Mouse (Mus musculus) kidney, postnatal 0 days (tissue): ENCODE results near the gene Alpl. TPM values are rescaled to one million over a fixed set of nuclear protein-coding genes. Genes with fewer than 3 reads are reported as not detected.

Source experiments
- ATAC-seq: fragments of 200-750 bp; cut with Nextera tagmentation; replicated peaks from 2 replicates; pipeline ENCODE4 v1.8.0; 2017; ENCODE audit warnings: low read depth, moderate number of reproducible peaks, moderate TSS enrichment, moderate library complexity; ENCODE audit not compliant: low FRiP score
- DNase-seq: peaks from one replicate; pipeline ENCODE4 v3.0.0-alpha.2; 2016; ENCODE audit warnings: low spot score
- H3K27ac ChIP-seq: fragments of 300-500 bp; sonication (generic); 2 replicates; pipeline ENCODE4 v1.5.1; 2014; ENCODE audit warnings: mild to moderate bottlenecking
- H3K27me3 ChIP-seq: fragments of 300-500 bp; sonication (generic); 2 replicates; pipeline ENCODE4 v1.6.1; 2014; ENCODE audit warnings: low read length, mixed read lengths; ENCODE audit not compliant: insufficient read depth
- H3K36me3 ChIP-seq: fragments of 300-500 bp; sonication (generic); 2 replicates; pipeline ENCODE4 v1.6.1; 2014; ENCODE audit warnings: low read length, mixed read lengths; ENCODE audit not compliant: insufficient read depth
- H3K4me1 ChIP-seq: fragments of 300-500 bp; sonication (generic); replicated peaks from 2 replicates; pipeline ENCODE4 v1.6.1; 2014; ENCODE audit warnings: antibody characterized with exemption, low read length, mixed read lengths; ENCODE audit not compliant: insufficient read depth
- H3K4me2 ChIP-seq: fragments of 300-500 bp; sonication (generic); 2 replicates; pipeline ENCODE4 v1.6.1; 2014; ENCODE audit warnings: mild to moderate bottlenecking, low read length, moderate library complexity, mixed read lengths
- H3K4me3 ChIP-seq: fragments of 300-500 bp; sonication (generic); replicated peaks from 2 replicates; pipeline ENCODE4 v1.5.1; 2014; ENCODE audit warnings: low read depth, low read length
- H3K9ac ChIP-seq: fragments of 300-500 bp; sonication (generic); 2 replicates; pipeline ENCODE4 v1.6.1; 2014; ENCODE audit warnings: low read depth, low read length
- H3K9me3 ChIP-seq: fragments of 300-500 bp; sonication (generic); replicated peaks from 2 replicates; pipeline ENCODE4 v1.6.1; 2016; ENCODE audit warnings: low read length, inconsistent platforms, mixed read lengths
- CTCF ChIP-seq: IDR thresholded peaks from 2 replicates; pipeline ENCODE4 v1.5.1; 2016; ENCODE audit warnings: antibody characterized with exemption, low read depth, mild to moderate bottlenecking, moderate library complexity
- WGBS: fragments of 180-500 bp; shearing (Covaris S2); extraction: QIAGEN DNeasy Blood & Tissue Kit; methylation state at CpG from one replicate; pipeline ENCODE4 v1.1.7; 2014; 5-methylcytosine and 5-hydroxymethylcytosine counted together
- polyA plus RNA-seq: library from polyadenylated mRNA; unstranded; fragments of >200 nt; fragmentation: Nextera tagmentation; extraction: Ambion mirVana; gene quantifications from 2 replicates; pipeline ENCODE4 v1.2.1, GENCODE M21; 2015

Gene Alpl
- polyA plus RNA-seq, 1 experiment from 2014 or later, result 34.3 TPM

DNA sequence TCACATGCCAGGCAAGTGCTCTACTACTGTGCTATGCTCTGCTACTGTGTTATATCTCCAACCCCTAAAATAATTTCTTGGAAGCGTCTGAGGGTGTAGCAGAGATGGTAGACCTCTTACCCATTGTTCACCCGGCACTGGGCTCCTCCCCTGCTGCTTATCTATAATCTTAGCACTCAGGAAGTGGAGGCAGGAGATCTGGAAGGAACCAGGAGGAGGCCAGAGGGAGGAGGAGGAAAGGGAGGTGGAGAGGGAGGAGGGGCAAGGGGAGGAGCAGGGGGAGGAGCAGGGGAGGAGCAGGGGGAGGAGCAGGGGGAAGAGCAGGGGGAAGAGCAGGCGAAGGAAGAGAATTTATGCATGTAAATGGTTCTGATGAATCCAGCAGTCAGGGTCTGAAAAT is 24.5 kb upstream of the Alpl start:
- 58% methylated on average over 3 of the region's 3 CpGs for WGBS
- no peak overlapping the region for H3K4me3 ChIP-seq
- DNase-seq (no peak), ATAC-seq (no peak)
- no peaks in the 10 kb centered on the region for H3K9me3 ChIP-seq
- no peak for TF ChIP-seq CTCF
- no peaks in the 10 kb centered on the region for H3K36me3 ChIP-seq
- H3K27me3 ChIP-seq, result no peaks in the 10 kb centered on the region
- H3K4me1 ChIP-seq, result no peaks in the 10 kb centered on the region
- no peak overlapping the region for H3K4me2 ChIP-seq
- no peak overlapping the region for H3K27ac ChIP-seq
- no peak overlapping the region for H3K9ac ChIP-seq

DNA sequence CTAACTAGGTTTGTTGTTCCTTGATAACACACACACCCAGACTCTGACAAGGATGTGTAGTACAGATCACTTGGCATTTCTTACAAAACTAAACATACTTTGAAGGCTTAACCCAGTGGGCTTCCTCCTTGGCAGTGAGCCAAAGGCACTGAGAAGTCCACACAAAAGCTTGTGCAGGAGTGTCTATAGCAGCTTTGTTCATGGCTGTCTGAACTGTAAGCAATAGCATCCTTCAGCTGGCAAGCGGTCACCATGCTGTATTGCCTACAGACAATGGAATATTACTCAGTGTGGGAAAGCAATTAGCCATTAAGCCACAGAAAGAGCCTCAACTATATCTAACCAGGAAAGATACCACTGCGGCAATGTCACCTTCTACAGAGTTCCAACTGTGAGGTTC is 23.3 kb upstream of the Alpl start:
- Histone ChIP-seq H3K4me2 (no peak overlapping the region), H3K9ac (no peak overlapping the region), H3K36me3 (no peaks in the 10 kb centered on the region), H3K27ac (no peak overlapping the region), H3K27me3 (no peaks in the 10 kb centered on the region), H3K9me3 (no peaks in the 10 kb centered on the region), H3K4me3 (no peak overlapping the region), H3K4me1 (no peaks in the 10 kb centered on the region)
- DNase-seq (no peak), ATAC-seq (no peak)
- 94% methylated on average over 2 of the region's 2 CpGs for WGBS
- no peak for TF ChIP-seq CTCF

GRCm38 (mm10) chr4:137818341-137818740 is 22.2 kb upstream of the Alpl start:
- no peak for ATAC-seq
- DNase-seq, result no peak

DNA sequence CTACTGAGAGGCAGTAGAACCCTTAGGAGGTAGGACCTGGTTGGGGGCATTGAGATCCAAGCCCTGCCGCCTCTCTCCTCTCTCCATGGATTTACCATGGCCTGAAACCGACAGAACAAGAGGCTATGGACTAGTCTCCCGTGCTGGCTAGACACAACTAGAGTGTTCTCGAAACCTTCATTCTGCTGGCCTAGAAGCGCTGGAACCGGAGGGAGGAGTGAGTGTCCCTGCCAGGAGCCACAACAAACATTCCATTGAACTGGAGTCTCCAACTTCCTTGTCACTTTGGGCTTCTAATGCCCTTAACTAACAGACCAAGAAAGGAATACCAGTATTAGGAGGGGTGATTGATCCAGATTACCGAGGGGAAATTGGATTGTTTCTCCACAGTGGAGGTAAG is 20.0 kb upstream of the Alpl start:
- Histone ChIP-seq H3K9ac (no peak overlapping the region), H3K4me2 (no peak overlapping the region), H3K4me1 (0 out of 2 replicates have a peak, but pooled peaks cover 3% of the 10 kb centered on the region), H3K36me3 (no peaks in the 10 kb centered on the region), H3K9me3 (no peaks in the 10 kb centered on the region), H3K27ac (no peak overlapping the region), H3K27me3 (no peaks in the 10 kb centered on the region), H3K4me3 (no peak overlapping the region)
- no peak for TF ChIP-seq CTCF
- DNase-seq (no peak), ATAC-seq (no peak)
- WGBS, result 79% methylated on average over 7 of the region's 7 CpGs

More at GRCm38 (mm10) chr4:137818341-137818740, 22.2 kb upstream of the Alpl start:
- Histone ChIP-seq H3K4me2 (no peak overlapping the region), H3K27ac (no peak overlapping the region), H3K9me3 (no peaks in the 10 kb centered on the region), H3K4me3 (no peak overlapping the region), H3K36me3 (no peaks in the 10 kb centered on the region), H3K27me3 (no peaks in the 10 kb centered on the region), H3K4me1 (no peaks in the 10 kb centered on the region), H3K9ac (no peak overlapping the region)
- WGBS, result 88% methylated on average over 3 of the region's 3 CpGs
- no peak for TF ChIP-seq CTCF

DNA sequence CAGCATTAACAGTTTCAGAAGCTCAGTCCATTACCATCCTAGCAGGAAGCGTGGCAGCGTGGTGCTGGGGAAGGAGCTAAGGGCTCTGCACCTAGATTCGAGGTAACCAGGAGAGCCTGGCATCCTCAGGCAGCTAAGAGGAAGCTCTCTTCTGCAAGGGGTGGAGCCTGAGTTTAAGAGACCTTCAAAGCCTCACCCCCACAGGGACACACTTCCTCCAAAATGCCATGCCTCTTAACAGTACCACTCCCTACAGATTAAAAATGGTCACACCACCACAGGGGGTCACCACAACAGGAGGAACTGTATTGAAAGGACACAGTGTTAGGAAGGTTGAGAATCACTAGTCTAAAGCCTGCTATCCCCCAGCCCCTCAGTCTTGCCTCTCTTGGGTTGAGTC is 19.3 kb upstream of the Alpl start:
- Histone ChIP-seq H3K4me3 (no peak overlapping the region), H3K27ac (no peak overlapping the region), H3K27me3 (no peaks in the 10 kb centered on the region), H3K4me2 (no peak overlapping the region), H3K36me3 (no peaks in the 10 kb centered on the region), H3K4me1 (0 out of 2 replicates have a peak, but pooled peaks cover 3% of the 10 kb centered on the region), H3K9me3 (no peaks in the 10 kb centered on the region), H3K9ac (no peak overlapping the region)
- ATAC-seq, result no peak
- TF ChIP-seq CTCF, result no peak
- 73% methylated on average over 3 of the region's 3 CpGs for WGBS
- no peak for DNase-seq

GRCm38 (mm10) chr4:137814140-137814539 is 18.0 kb upstream of the Alpl start:
- H3K4me2 ChIP-seq, result no peak overlapping the region
- no peaks in the 10 kb centered on the region for H3K9me3 ChIP-seq
- no peak overlapping the region for H3K9ac ChIP-seq
- no peak for ATAC-seq
- no peaks in the 10 kb centered on the region for H3K36me3 ChIP-seq
- TF ChIP-seq CTCF, result no peak
- H3K4me3 ChIP-seq, result no peak overlapping the region
- H3K4me1 ChIP-seq, result 0 out of 2 replicates have a peak, but pooled peaks cover 3% of the 10 kb centered on the region
- no peak overlapping the region for H3K27ac ChIP-seq
- WGBS, result 68% methylated on average over 7 of the region's 7 CpGs
- H3K27me3 ChIP-seq, result no peaks in the 10 kb centered on the region
- no peak for DNase-seq
